Mouse (Mus musculus) bone marrow, adult 2 months (tissue): ENCODE data around the gene Tmc7.

Experiments
- CTCF ChIP-seq: fragments of 200-500 bp; IDR thresholded peaks from 2 replicates; pipeline ENCODE4 v1.5.1; 2011; ENCODE audit warnings: low read length, control low read depth; ENCODE audit not compliant: control insufficient read depth, insufficient read depth
- POLR2A ChIP-seq: fragments of 200-500 bp; IDR thresholded peaks from 2 replicates; pipeline ENCODE4 v1.6.1; 2011; ENCODE audit warnings: low read depth, mild to moderate bottlenecking, control low read depth, low read length, borderline replicate concordance; ENCODE audit not compliant: control insufficient read depth

DNA sequence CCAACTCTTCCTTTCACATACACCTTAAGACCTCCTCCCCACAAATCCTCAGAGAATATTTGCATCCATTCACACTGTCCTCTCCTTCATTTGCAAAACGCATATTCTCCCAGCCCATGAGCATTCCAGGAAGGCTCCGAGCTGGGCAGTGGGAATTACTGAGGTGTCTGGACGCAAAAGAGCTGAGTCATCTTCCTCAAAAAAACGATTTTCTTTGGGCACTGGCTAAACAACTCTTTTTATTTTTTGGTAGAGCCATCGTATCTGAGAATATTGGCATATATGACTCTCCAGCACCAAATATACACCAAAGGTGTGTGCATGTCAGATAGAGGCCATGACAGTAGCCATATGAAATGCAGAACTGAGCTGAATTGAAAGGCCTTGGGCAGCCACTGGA is 97.6 kb downstream of the Tmc7 start:
- no peak for TF ChIP-seq POLR2A
- no peak for TF ChIP-seq CTCF
